Mouse (Mus musculus) midbrain, embryonic 12.5 days (tissue): ENCODE results near the gene Xrcc2. TPM values are rescaled to one million over a fixed set of nuclear protein-coding genes. Genes with fewer than 3 reads are reported as not detected.
"Not testable (repeated sequence)": the region's sequence is repeated elsewhere in the genome, so short reads cannot be mapped to it uniquely, and the experiment has no call there.

Experiments used
- ATAC-seq: fragments of 200-750 bp; cut with Nextera tagmentation; 2 replicates; pipeline ENCODE4 v1.8.0; 2017; ENCODE audit warnings: low read depth, moderate TSS enrichment, moderate library complexity; ENCODE audit not compliant: low FRiP score
- H3K27ac ChIP-seq: fragments of 300-500 bp; sonication (generic); replicated peaks from 2 replicates; pipeline ENCODE4 v1.5.1; 2016; ENCODE audit warnings: mild to moderate bottlenecking
- H3K27me3 ChIP-seq: fragments of 300-500 bp; sonication (generic); 2 replicates; pipeline ENCODE4 v1.6.1; 2016; ENCODE audit warnings: mild to moderate bottlenecking
- H3K36me3 ChIP-seq: fragments of 300-500 bp; sonication (generic); 2 replicates; pipeline ENCODE4 v1.6.1; 2016
- H3K4me1 ChIP-seq: fragments of 300-500 bp; sonication (generic); 2 replicates; pipeline ENCODE4 v1.6.1; 2016
- H3K4me2 ChIP-seq: fragments of 300-500 bp; sonication (generic); replicated peaks from 2 replicates; pipeline ENCODE4 v1.6.1; 2016; ENCODE audit warnings: mild to moderate bottlenecking, moderate library complexity
- H3K4me3 ChIP-seq: fragments of 300-500 bp; sonication (generic); 2 replicates; pipeline ENCODE4 v1.5.1; 2016; ENCODE audit warnings: mild to moderate bottlenecking
- H3K9ac ChIP-seq: fragments of 300-500 bp; sonication (generic); replicated peaks from 2 replicates; pipeline ENCODE4 v1.6.1; 2016; ENCODE audit warnings: mild to moderate bottlenecking, moderate library complexity
- H3K9me3 ChIP-seq: fragments of 300-500 bp; sonication (generic); 2 replicates; pipeline ENCODE4 v1.6.1; 2016; ENCODE audit warnings: mild to moderate bottlenecking
- WGBS: fragments of 180-500 bp; shearing (Covaris S2); methylation state at CpG from one replicate; pipeline ENCODE4 v1.1.7; 2016; 5-methylcytosine and 5-hydroxymethylcytosine counted together
- polyA plus RNA-seq: library from polyadenylated mRNA; unstranded; fragments of >200 nt; fragmentation: Nextera tagmentation; extraction: Ambion mirVana; gene quantifications from 2 replicates; pipeline ENCODE4 v1.2.1, GENCODE M21; 2016

The Xrcc2 gene
- polyA plus RNA-seq, 1 experiment from 2014 or later = 10.2 TPM

DNA sequence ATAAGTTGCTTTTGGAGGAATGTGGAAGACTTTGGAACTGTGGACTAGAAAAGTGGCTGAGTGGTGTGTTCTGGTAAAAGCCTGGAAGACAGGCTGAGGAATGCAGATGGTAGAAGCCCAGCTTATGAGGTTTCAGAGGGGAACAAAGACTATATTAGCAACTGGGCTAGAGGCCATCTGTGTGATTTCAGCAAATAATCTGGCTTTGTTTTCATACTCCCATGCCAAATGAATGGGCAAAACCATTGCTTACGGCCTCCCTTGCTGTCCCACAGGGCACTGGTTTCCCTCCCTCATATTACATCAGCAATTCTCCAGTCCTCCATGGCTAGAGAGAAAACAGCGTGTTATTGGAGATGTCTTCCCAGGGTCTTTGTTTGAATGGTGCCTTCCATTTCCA, 17.4 kb upstream of the Xrcc2 start:
- H3K4me3 ChIP-seq = no peak overlapping the region
- no peak for ATAC-seq
- no peak overlapping the region for H3K9ac ChIP-seq
- WGBS = 73% methylated on average over 2 of the region's 2 CpGs
- H3K4me2 ChIP-seq = no peak overlapping the region
- no peaks in the 10 kb centered on the region for H3K27me3 ChIP-seq
- no peaks in the 10 kb centered on the region for H3K9me3 ChIP-seq
- H3K4me1 ChIP-seq = no peaks in the 10 kb centered on the region
- no peak overlapping the region for H3K27ac ChIP-seq
- H3K36me3 ChIP-seq = no peaks in the 10 kb centered on the region

GRCm38 (mm10) chr5:25719390-25719789, 13.8 kb upstream of the Xrcc2 start:
- Histone ChIP-seq H3K4me3 (no peak overlapping the region), H3K9ac (no peak overlapping the region), H3K4me1 (no peaks in the 10 kb centered on the region), H3K36me3 (no peaks in the 10 kb centered on the region), H3K9me3 (no peaks in the 10 kb centered on the region), H3K27ac (no peak overlapping the region), H3K27me3 (no peaks in the 10 kb centered on the region), H3K4me2 (no peak overlapping the region)
- 90% methylated on average over 4 of the region's 4 CpGs for WGBS
- no peak for ATAC-seq

DNA sequence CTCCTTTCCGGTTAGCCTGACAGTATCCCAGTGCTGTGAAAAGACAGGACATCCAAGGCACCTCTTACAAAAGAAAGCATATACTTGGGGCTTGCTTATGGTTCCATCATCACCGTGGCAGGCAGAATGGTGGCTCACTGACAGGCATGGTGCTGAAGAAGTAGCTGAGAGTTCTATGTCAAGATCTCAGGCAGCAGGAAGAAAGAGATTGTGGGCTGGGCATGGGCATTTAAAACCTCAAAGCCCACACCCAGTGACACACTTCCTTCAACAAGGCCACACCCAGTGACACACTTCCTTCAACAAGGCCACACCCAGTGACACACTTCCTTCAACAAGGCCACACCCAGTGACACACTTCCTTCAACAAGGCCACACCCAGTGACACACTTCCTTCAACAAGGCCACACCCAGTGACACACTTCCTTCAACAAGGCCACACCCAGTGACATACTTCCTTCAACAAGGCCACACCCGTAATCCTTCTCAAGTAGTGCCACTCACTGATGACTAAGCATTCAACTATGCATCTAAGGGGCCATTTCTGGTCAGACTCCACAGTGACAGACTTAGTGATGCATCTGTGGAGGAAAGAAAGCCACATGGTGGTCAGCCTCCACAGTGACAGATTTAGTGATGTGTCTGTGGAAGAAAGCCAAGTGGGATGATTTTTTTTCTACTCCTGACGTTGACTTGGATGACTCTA, 7.5 kb upstream of the Xrcc2 start:
- not testable (repeated sequence) for ATAC-seq, H3K36me3 ChIP-seq, H3K4me1 ChIP-seq, H3K27ac ChIP-seq, H3K9me3 ChIP-seq, H3K4me2 ChIP-seq, H3K9ac ChIP-seq, H3K27me3 ChIP-seq, H3K4me3 ChIP-seq
- WGBS = 90% methylated on average over 4 of the region's 4 CpGs

- peak; percentile 47 for ATAC-seq
- 23% methylated on average over 19 of the region's 19 CpGs for WGBS
- H3K27ac ChIP-seq = 0 out of 2 replicates have a peak overlapping the region, but pooled peaks have one; percentile 64
These were observed 691 bp downstream of the Xrcc2 start for GRCm38 (mm10) chr5:25704702-25705566.

GRCm38 (mm10) chr5:25697941-25698340, 7.7 kb downstream of the Xrcc2 start:
- Histone ChIP-seq H3K4me3 (no peak overlapping the region), H3K4me2 (no peak overlapping the region), H3K27ac (no peak overlapping the region), H3K36me3 (peaks cover 18% of the 10 kb centered on the region), H3K9me3 (no peaks in the 10 kb centered on the region), H3K9ac (no peak overlapping the region), H3K4me1 (no peaks in the 10 kb centered on the region), H3K27me3 (no peaks in the 10 kb centered on the region)
- 87% methylated on average over 7 of the region's 7 CpGs for WGBS
- ATAC-seq = no peak

More at GRCm38 (mm10) chr5:25704702-25705566, 691 bp downstream of the Xrcc2 start:
- Histone ChIP-seq H3K4me1 (peaks cover 14% of the 10 kb centered on the region), H3K36me3 (peaks cover 5% of the 10 kb centered on the region; the same call in 1 of the 2 replicates), H3K9me3 (no peaks in the 10 kb centered on the region), H3K4me3 (peak overlapping the region; percentile 85), H3K9ac (peak overlapping the region; percentile 79), H3K27me3 (no peaks in the 10 kb centered on the region), H3K4me2 (peak overlapping the region; percentile 76)

DNA sequence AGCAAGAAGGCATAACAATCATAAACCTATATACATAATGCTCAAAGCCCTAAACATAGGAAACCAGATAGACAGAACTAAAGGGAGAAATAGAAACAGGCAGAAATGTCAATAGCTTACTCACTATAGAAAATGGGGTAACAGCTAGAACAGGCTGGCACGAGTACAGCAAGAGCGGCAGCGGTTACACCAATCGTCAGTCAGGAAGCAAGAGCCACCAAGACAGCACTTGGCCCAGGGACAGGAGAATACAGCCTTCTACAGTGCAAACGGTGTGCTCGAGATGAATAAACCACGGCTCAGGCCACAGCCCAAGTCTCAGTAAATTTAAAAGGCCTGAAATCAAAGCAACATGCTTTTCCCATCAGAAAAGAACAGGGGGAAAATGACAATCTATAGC, 9.4 kb downstream of the Xrcc2 start:
- WGBS = 89% methylated on average over 7 of the region's 7 CpGs
- H3K4me2 ChIP-seq = no peak overlapping the region
- no peak overlapping the region for H3K27ac ChIP-seq
- peaks cover 23% of the 10 kb centered on the region for H3K36me3 ChIP-seq
- no peak for ATAC-seq
- H3K27me3 ChIP-seq = no peaks in the 10 kb centered on the region
- H3K9ac ChIP-seq = no peak overlapping the region
- H3K9me3 ChIP-seq = no peaks in the 10 kb centered on the region
- no peak overlapping the region for H3K4me3 ChIP-seq
- no peaks in the 10 kb centered on the region for H3K4me1 ChIP-seq

DNA sequence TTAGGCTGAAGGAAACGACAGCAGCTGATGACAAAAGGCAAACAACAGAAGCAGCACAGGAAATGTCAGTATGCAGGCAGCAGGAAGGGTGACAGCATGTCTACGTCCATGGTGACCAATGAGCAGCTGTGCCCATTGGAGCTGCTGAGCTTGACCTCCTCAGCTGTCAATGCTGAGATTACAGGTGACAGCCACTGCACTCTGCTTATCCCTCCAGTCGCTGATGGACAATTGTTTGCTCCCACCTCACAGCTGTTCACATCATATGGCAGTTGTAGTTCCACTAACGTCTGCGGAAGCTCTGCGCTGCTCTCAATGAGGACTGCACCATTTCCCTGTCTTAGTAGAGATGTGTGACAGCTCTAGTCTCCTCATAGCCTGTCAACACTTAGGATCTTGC, 9.8 kb downstream of the Xrcc2 start:
- no peak overlapping the region for H3K9ac ChIP-seq
- H3K4me3 ChIP-seq = no peak overlapping the region
- no peak for ATAC-seq
- no peak overlapping the region for H3K4me2 ChIP-seq
- H3K36me3 ChIP-seq = peaks cover 26% of the 10 kb centered on the region
- no peaks in the 10 kb centered on the region for H3K4me1 ChIP-seq
- H3K27me3 ChIP-seq = no peaks in the 10 kb centered on the region
- no peaks in the 10 kb centered on the region for H3K9me3 ChIP-seq
- H3K27ac ChIP-seq = no peak overlapping the region
- WGBS = 81% methylated on average over 6 of the region's 6 CpGs

- no peak for ATAC-seq
- Histone ChIP-seq H3K27ac (no peak overlapping the region), H3K4me1 (0 out of 2 replicates have a peak, but pooled peaks cover 3% of the 10 kb centered on the region), H3K4me2 (no peak overlapping the region), H3K4me3 (no peak overlapping the region), H3K9ac (no peak overlapping the region), H3K9me3 (no peaks in the 10 kb centered on the region), H3K27me3 (no peaks in the 10 kb centered on the region), H3K36me3 (no peaks in the 10 kb centered on the region)
- WGBS = 94% methylated on average over 31 of the region's 31 CpGs
These were observed 33.7 kb downstream of the Xrcc2 start for GRCm38 (mm10) chr5:25671696-25672520.

- H3K9ac ChIP-seq = no peak overlapping the region
- ATAC-seq = no peak
- no peak overlapping the region for H3K27ac ChIP-seq
- H3K4me2 ChIP-seq = no peak overlapping the region
- H3K4me3 ChIP-seq = no peak overlapping the region
- no peaks in the 10 kb centered on the region for H3K9me3 ChIP-seq
- no peaks in the 10 kb centered on the region for H3K36me3 ChIP-seq
- H3K4me1 ChIP-seq = peaks cover 9% of the 10 kb centered on the region
- 57% methylated on average over 3 of the region's 3 CpGs for WGBS
- no peaks in the 10 kb centered on the region for H3K27me3 ChIP-seq
These were observed 34.6 kb downstream of the Xrcc2 start for GRCm38 (mm10) chr5:25671051-25671450.

GRCm38 (mm10) chr5:25668306-25668705, 37.3 kb downstream of the Xrcc2 start:
- Histone ChIP-seq H3K4me2 (no peak overlapping the region), H3K9me3 (no peaks in the 10 kb centered on the region), H3K27ac (no peak overlapping the region), H3K4me3 (no peak overlapping the region), H3K4me1 (peaks cover 10% of the 10 kb centered on the region), H3K9ac (no peak overlapping the region), H3K36me3 (no peaks in the 10 kb centered on the region), H3K27me3 (no peaks in the 10 kb centered on the region)
- no peak for ATAC-seq
- WGBS = 81% methylated on average over 9 of the region's 9 CpGs

DNA sequence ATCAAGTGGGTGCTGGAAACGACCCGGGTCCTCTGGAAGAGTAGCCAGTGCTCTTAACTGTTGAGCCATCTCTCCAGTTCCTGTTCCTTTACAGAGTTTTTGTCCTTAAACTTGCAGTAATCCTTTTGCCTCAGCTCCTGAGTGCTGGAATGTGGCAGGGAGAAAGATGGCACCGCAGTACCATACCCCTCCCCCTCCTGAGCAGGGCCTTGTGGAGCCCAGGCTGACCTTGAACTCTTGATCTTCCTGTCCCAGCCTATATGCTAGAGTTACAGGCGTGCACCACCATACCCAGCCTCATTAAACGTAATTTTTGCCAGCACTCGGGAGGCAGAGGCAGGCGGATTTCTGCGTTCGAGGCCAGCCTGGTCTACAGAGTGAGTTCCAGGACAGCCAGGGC, 38.9 kb downstream of the Xrcc2 start:
- ATAC-seq = no peak
- H3K27me3 ChIP-seq = no peaks in the 10 kb centered on the region
- H3K4me1 ChIP-seq = peaks cover 10% of the 10 kb centered on the region
- H3K9ac ChIP-seq = no peak overlapping the region
- no peaks in the 10 kb centered on the region for H3K36me3 ChIP-seq
- no peak overlapping the region for H3K4me2 ChIP-seq
- 87% methylated on average over 9 of the region's 9 CpGs for WGBS
- H3K4me3 ChIP-seq = no peak overlapping the region
- H3K27ac ChIP-seq = no peak overlapping the region
- H3K9me3 ChIP-seq = no peaks in the 10 kb centered on the region

GRCm38 (mm10) chr5:25666108-25666507, 39.5 kb downstream of the Xrcc2 start:
- 50% methylated on average over 4 of the region's 4 CpGs for WGBS
- peaks cover 10% of the 10 kb centered on the region for H3K4me1 ChIP-seq
- H3K4me2 ChIP-seq = no peak overlapping the region
- no peak overlapping the region for H3K9ac ChIP-seq
- H3K27ac ChIP-seq = no peak overlapping the region
- peak; percentile 74; the same call in 1 of the 2 replicates for ATAC-seq
- H3K9me3 ChIP-seq = no peaks in the 10 kb centered on the region
- H3K27me3 ChIP-seq = no peaks in the 10 kb centered on the region
- H3K36me3 ChIP-seq = no peaks in the 10 kb centered on the region
- H3K4me3 ChIP-seq = no peak overlapping the region
